Mouse (Mus musculus): ENCODE data around the gene Gtf2a2.
A peak's percentile ranks its signal among the peaks of the same experiment; 100 is the strongest.

Gene Gtf2a2

DNA sequence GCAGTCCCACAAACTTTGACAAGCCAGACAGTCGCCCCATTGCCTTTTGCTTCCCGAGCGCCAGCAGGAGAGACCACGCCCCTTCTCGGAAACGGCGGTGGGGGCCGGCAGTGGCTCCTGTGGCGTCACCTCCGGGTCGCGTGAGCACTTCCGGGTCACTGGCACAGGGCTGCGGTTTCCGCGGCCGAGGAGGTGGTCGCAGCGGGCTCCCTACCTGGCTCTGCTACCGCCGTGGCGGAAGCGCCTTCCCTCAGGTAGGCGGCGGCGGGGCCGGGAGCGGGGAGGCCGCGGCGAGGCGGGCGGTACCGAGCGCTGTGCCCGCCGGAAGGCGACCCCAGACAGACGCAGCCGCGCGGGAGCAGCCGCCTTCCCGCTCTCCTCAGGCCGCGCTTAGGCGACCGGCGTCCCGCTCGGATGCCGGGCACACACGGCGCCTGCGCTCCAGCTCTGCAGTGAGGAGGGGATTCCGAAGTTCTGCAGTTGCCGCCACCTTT is at the start of gene Gtf2a2:
Gene Gtf2a2, plus strand, starts transcription at position 143 of the 494 bp plus-strand sequence.
- DNase-seq (ENCODE audit: inconsistent age in 2 of 2, low spot score in 1 of 2) = peak; percentile 94 to 98

- DNase-seq (ENCODE audit: inconsistent age in 2 of 2, low spot score in 1 of 2) = no peak
These were observed 48.0 kb upstream of the Gtf2a2 start for GRCm38 (mm10) chr9:69964370-69964769.

DNA sequence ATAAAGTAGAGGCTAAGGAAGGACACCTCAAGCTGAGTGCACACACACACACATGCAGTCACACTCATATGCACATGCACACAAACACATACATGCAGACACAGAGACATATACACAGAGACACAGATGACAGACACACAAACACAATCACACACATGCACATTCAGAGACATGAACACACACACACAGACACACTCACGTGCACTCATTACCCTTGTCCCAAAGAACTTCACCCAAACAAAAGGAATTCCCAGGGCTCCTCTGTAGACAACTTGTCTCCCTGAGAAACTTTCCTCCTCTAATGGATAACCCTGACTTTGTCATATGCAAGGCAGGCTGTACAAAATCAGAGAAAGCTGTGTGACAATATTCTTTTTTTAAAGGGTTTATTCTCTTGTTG is 26.8 kb upstream of the Gtf2a2 start:
- DNase-seq (ENCODE audit: inconsistent age in 2 of 2, low spot score in 1 of 2) = no peak

GRCm38 (mm10) chr9:69986063-69986462 is 26.3 kb upstream of the Gtf2a2 start:
- no peak for DNase-seq (ENCODE audit: inconsistent age in 2 of 2, low spot score in 1 of 2)

DNA sequence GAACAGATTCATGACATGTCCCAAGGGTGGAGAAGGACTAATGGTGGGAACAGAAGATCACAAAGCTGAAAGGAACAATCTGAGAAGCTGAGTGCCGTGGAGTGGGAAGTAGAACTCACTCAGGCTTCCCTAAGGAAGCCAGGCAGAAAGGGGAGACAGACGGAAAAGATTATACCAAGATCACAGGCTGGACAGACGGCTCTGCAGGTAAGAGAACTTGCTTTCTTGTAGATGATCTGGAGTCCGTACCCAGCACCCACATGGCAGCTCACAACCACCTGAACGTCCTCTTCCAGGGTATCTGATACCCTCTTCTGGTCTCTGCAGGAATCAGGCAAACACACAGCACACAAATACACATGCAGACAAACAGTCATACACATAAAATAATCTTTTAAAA is 25.8 kb upstream of the Gtf2a2 start:
- no peak for DNase-seq (ENCODE audit: inconsistent age in 2 of 2, low spot score in 1 of 2)

DNA sequence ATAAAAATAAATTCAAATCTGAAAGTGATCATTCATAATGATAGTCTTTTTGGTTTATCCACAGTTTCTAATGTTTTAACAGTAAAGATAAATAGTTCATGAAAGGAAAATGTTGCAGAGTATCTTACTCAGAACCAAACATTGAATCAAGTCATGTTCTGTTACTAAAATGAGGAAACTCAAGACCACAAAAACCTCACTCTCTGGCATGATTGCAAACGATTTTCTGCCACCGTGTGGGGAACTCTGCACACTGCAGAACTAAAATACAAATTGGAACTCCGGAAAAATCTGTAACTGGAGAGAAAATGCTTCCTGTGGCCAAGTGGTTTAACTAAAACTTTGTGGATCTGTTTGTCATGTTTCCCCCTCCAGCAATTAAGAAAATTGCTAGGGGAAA is 24.8 kb upstream of the Gtf2a2 start:
- peak; percentile 70 to 90 for DNase-seq (ENCODE audit: inconsistent age in 2 of 2, low spot score in 1 of 2)

DNA sequence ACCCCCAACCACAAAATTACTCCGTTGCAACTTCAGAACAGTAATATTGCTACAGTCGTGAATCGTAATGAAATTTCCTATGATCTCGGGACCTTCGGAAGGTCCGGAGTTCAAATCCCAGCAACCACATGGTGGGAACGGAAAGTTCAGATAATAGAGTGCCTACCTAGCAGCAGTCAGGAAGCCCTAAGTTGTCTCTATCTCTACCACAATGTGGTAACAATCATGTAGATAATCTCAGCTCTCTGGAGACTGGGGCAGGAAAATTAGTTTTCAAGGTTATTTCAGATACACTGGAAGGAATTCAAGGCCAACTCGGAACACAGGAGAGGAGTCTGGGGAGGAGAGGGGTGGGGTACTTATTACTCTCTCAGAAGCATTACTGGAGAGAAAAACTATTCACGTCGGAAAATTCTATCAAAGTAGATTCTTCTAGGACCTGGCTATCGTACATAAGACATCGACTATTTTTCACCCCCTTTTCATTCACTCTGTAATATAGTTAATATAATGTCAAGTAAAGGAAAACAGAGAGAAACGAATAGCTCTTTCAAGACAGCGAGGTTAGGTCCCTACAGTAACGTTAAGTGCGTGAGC is 23.5 kb upstream of the Gtf2a2 start:
- DNase-seq (ENCODE audit: inconsistent age in 2 of 2, low spot score in 1 of 2) = no peak

- peak; percentile 97 to 99 for DNase-seq (ENCODE audit: inconsistent age in 2 of 2, low spot score in 1 of 2)
These were observed 22.8 kb upstream of the Gtf2a2 start, which contains the start of gene Bnip2 for GRCm38 (mm10) chr9:69989303-69990121. TSS of gene Bnip2 (plus strand) at chr9:69989466.

- no peak for DNase-seq (ENCODE audit: inconsistent age in 2 of 2, low spot score in 1 of 2)
These were observed 22.0 kb upstream of the Gtf2a2 start for GRCm38 (mm10) chr9:69990346-69990745.

DNA sequence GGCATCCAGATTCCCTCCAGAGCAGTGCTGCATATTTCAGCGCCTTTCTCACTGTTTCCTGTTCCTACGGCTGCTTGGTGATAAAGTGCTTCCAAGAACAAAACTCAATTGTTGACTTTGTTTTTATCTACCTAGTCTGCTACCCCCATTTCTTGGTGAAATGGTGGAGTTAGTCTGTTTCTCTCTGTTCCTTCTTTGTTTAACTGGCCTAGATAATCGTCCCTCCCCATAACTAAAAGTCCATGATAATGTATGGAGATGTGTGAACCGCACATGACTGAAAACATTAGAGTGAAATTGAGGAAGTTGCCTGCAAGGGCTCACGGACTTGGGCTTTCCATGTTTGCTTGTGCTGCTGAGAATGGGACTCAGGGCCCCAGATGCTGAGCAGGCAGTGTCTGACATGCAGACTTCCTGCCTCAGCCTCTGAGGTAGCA is 19.5 kb upstream of the Gtf2a2 start:
- no peak for DNase-seq (ENCODE audit: inconsistent age in 2 of 2, low spot score in 1 of 2)

DNA sequence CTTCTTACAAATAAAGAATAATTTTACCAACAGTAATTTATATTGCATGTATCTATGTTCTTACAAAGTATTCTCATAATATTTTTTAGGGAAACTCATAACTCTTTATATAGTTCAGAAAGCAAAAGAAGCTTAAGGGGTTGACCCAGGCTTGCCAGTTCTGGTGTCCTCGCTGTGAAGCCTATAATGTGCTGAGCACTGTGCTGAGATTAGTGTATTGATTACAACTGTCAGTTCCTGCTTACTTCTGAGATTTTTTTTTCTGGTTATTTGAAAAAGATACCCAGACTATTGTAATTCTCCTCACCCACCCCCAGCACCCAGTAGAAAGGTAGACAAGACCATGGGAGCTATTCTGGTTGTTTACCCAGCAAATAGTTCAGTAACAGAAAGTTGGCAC is 18.9 kb upstream of the Gtf2a2 start:
- no peak for DNase-seq (ENCODE audit: inconsistent age in 2 of 2, low spot score in 1 of 2)

DNA sequence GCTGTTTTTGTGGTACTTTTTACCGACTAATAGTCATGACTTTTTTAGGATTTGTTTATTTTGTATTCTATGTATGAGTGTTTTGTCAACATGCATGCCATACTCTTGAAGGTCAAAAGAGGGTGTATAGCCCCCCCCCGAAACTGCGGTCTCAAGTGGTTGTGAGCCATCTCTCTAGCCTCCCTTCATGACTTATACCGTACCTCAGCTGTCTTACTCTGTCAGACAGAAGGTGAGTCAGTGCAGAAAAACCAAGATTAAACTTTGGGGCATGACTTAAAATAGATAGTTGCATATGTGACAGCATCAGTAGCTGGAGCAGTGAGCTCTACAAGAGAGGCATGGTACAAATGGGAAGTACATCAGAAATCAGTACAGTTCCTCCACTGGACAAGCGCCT is 17.8 kb upstream of the Gtf2a2 start:
- no peak for DNase-seq (ENCODE audit: inconsistent age in 2 of 2, low spot score in 1 of 2)

DNA sequence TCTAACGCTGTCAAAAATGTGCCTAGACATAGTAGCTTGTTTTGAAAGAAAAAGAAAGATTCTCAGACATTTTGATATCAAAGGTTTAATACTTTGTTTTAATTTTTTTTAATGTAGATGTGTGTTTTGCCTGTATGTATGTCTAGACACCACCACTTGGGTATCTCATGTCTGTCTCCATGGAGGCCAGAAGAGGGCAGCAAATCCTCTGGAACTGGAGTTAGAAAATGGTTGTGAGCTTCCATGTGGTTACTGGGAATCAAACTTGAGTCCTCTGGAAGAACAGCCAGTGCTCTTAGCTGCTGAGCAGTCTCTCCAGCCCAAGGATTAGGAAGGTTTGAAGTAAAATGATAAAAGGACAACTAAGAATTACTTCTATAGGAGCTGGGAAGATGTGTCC is 13.0 kb upstream of the Gtf2a2 start:
- DNase-seq (ENCODE audit: inconsistent age in 2 of 2, low spot score in 1 of 2) = no peak

DNA sequence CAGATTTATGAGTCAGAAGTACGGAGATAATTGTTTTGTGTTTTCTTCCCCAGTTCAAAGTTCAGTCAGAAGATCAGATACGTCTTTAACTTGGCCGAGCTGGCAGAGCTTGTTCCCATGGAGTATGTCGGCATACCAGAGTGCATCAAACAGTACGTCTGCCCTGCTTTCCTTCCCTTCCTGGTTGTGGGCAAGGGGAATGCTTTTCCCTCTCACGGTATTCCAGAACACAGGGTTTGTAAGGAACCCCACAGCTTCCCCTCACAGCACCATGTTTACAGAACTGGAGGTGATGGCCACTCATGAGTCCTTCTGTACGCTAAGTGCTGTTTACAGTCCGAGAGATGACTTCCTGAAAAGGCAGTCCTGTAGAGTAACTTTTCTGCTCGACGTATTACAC is 8.8 kb upstream of the Gtf2a2 start:
- no peak for DNase-seq (ENCODE audit: inconsistent age in 2 of 2, low spot score in 1 of 2)

DNA sequence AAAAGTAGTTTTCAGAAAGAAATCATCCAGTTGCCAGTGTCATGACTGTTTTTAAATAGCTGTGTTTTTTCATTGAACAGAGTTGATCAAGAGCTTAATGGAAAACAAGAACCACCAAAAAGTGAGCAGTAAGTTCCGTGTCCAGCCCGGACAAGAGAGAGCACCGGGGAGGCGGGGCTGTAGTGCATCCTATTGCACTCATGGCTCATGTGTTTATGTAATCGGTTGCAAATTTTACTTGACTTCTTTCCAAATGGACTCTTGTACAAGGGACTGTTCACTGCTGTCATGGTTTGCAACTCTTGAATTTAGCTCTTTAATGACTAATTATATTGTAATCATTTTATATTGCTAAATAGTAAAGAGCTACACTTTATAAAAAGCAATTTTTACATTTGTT is 5.4 kb upstream of the Gtf2a2 start:
- no peak for DNase-seq (ENCODE audit: inconsistent age in 2 of 2, low spot score in 1 of 2)

DNA sequence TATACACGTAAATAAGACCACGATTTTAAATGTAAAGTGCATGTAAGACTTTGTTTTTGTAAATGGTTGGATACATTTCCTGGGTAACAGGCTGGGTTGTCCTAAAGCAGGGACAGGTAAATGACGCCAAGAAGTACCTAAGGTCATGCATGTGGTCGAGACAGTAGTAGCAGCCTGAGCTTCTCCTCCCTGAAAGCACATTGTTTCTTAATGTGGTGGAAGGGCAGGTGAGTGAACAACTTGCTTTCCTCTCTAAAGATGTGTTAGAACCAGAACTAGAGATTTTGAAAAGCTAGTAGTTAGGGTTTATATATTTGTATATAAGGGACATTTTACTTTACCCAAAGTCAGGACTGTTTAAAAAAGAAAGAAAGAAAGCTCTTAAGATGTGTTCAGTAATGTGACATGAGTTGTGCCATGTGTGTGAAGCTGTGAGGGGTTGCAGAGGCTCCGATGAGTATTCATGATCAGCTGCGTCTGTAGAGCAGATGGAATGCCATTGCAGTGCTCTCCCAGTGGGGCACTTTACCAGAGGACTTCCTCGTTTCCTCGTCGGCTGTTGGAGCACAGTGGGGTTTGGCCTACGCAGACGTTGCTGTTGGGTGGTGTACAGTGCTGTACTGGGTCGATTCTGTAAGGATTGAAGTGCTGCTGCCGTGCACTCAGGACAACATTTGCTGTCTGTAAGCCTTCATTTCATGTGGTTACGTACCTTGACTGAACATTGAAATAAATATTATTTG is 4.7 kb upstream of the Gtf2a2 start:
- DNase-seq (ENCODE audit: inconsistent age in 2 of 2, low spot score in 1 of 2) = no peak

GRCm38 (mm10) chr9:70009754-70010304 is 2.5 kb upstream of the Gtf2a2 start:
- no peak for DNase-seq (ENCODE audit: inconsistent age in 2 of 2, low spot score in 1 of 2)

DNA sequence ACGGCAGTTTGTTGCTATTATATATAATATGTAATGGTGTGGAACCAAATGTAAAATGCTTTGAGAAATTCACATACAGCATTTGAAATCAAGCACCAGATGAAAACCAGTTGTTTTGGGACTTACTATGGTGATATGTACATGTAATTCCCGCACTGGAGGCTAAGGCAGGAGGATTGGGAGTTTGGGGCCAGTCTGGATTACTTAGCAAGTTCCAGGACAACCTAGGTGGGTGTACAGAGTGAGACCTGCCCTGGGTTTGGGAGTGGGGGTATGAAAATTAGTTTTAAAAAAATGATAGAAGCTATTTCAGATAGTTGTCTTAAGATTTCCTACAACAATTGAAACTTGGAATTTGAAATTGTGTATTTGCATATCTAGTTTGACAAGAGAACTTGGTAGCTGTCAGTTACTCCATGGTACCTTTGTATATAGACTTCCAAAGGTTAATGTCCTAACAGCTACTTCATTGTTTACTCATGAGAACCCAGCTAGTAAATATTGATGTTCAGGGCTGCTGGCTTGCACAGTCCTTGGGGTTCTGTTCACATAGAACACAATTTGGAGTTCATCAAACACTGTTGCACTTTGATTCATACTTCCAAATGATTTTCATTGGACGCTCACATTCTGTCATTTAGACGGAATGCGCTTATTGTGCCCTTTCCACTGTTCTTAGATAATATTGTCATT is 1.4 kb upstream of the Gtf2a2 start:
- DNase-seq (ENCODE audit: inconsistent age in 2 of 2, low spot score in 1 of 2) = no peak

- DNase-seq (ENCODE audit: inconsistent age in 2 of 2, low spot score in 1 of 2) = no peak
These were observed 578 bp upstream of the Gtf2a2 start for GRCm38 (mm10) chr9:70011537-70012407.

DNA sequence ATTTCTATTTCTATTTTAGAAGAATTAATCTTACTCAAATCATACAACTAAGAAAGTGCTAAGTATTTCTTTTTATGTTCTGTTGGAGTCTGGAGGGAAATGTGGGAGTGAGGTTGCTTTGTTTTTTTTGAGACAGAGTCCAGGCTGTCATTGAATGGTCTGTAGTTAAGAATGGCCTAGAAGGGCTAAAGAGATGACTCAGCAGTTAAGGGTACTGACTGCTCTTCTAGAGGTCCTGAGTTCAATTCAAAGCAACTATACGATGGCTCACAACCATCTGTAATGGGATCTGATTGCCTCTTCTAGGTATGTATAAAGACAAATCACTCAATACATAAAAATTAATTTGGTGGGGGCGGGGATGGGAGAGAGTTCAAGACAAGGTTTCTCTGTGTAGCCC is 3.3 kb downstream of the Gtf2a2 start:
- no peak for DNase-seq (ENCODE audit: inconsistent age in 2 of 2, low spot score in 1 of 2)

All from adrenal gland, adult (tissue).